Mouse (Mus musculus) heart, embryonic 13.5 days (tissue): ENCODE data around the gene Tmem135. TPM values are rescaled to one million over a fixed set of nuclear protein-coding genes. Genes with fewer than 3 reads are reported as not detected.
"Not testable (repeated sequence)": the region's sequence is repeated elsewhere in the genome, so short reads cannot be mapped to it uniquely, and the experiment has no call there.

Source experiments
- ATAC-seq: fragments of 200-750 bp; cut with Nextera tagmentation; 2 replicates; pipeline ENCODE4 v1.8.0; 2017; ENCODE audit warnings: moderate TSS enrichment; ENCODE audit not compliant: insufficient number of reproducible peaks, low FRiP score, low TSS enrichment; ENCODE audit errors: extremely low read depth
- H3K27ac ChIP-seq: fragments of 300-500 bp; sonication (generic); replicated peaks from 2 replicates; pipeline ENCODE4 v1.5.1; 2015; ENCODE audit warnings: moderate library complexity, mild to moderate bottlenecking, inconsistent platforms
- H3K27me3 ChIP-seq: fragments of 300-500 bp; sonication (generic); replicated peaks from 2 replicates; pipeline ENCODE4 v1.6.1; 2015; ENCODE audit warnings: mild to moderate bottlenecking, inconsistent platforms
- H3K36me3 ChIP-seq: fragments of 300-500 bp; sonication (generic); 2 replicates; pipeline ENCODE4 v1.6.1; 2015; ENCODE audit warnings: mild to moderate bottlenecking, inconsistent platforms
- H3K4me1 ChIP-seq: fragments of 300-500 bp; sonication (generic); 2 replicates; pipeline ENCODE4 v1.6.1; 2015; ENCODE audit warnings: inconsistent platforms
- H3K4me2 ChIP-seq: fragments of 300-500 bp; sonication (generic); 2 replicates; pipeline ENCODE4 v1.6.1; 2015; ENCODE audit warnings: inconsistent platforms, mild to moderate bottlenecking, moderate library complexity
- H3K4me3 ChIP-seq: fragments of 300-500 bp; sonication (generic); 2 replicates; pipeline ENCODE4 v1.5.1; 2015; ENCODE audit warnings: moderate library complexity, mild to moderate bottlenecking, inconsistent platforms
- H3K9ac ChIP-seq: fragments of 300-500 bp; sonication (generic); 2 replicates; pipeline ENCODE4 v1.6.1; 2015; ENCODE audit warnings: inconsistent platforms, mild to moderate bottlenecking, moderate library complexity
- H3K9me3 ChIP-seq: fragments of 300-500 bp; sonication (generic); 2 replicates; pipeline ENCODE4 v1.6.1; 2016; ENCODE audit warnings: inconsistent platforms
- WGBS: fragments of 180-500 bp; shearing (Covaris S2); methylation state at CpG from one replicate; pipeline ENCODE4 v1.1.7; 2015; ENCODE audit warnings: mixed read lengths; 5-methylcytosine and 5-hydroxymethylcytosine counted together
- polyA plus RNA-seq: library from polyadenylated mRNA; unstranded; fragments of >200 nt; fragmentation: Nextera tagmentation; extraction: Ambion mirVana; gene quantifications from 2 replicates; pipeline ENCODE4 v1.2.1, GENCODE M21; 2015

Gene Tmem135
- polyA plus RNA-seq, 1 experiment from 2014 or later, result 21.7 TPM

GRCm38 (mm10) chr7:89339808-89340207, 64.2 kb downstream of the Tmem135 start:
- WGBS, result 67% methylated on average over 1 of the region's 1 CpGs
- Histone ChIP-seq H3K27me3 (no peaks in the 10 kb centered on the region), H3K4me3 (no peak overlapping the region), H3K9ac (peak overlapping the region; percentile 90; the same call in 1 of the 2 replicates), H3K4me2 (no peak overlapping the region), H3K9me3 (no peaks in the 10 kb centered on the region), H3K4me1 (peaks cover 36% of the 10 kb centered on the region), H3K36me3 (no peaks in the 10 kb centered on the region), H3K27ac (no peak overlapping the region)
- no peak for ATAC-seq

GRCm38 (mm10) chr7:89339142-89339435, 64.9 kb downstream of the Tmem135 start:
- H3K27ac ChIP-seq, result peak overlapping the region; percentile 51
- H3K9ac ChIP-seq, result peak overlapping the region; percentile 90
- H3K4me2 ChIP-seq, result peak overlapping the region; percentile 90
- H3K36me3 ChIP-seq, result no peaks in the 10 kb centered on the region
- no peaks in the 10 kb centered on the region for H3K9me3 ChIP-seq
- H3K27me3 ChIP-seq, result no peaks in the 10 kb centered on the region
- peak; percentile 24; the same call in 1 of the 2 replicates for ATAC-seq
- H3K4me1 ChIP-seq, result peaks cover 36% of the 10 kb centered on the region
- H3K4me3 ChIP-seq, result peak overlapping the region; percentile 85

DNA sequence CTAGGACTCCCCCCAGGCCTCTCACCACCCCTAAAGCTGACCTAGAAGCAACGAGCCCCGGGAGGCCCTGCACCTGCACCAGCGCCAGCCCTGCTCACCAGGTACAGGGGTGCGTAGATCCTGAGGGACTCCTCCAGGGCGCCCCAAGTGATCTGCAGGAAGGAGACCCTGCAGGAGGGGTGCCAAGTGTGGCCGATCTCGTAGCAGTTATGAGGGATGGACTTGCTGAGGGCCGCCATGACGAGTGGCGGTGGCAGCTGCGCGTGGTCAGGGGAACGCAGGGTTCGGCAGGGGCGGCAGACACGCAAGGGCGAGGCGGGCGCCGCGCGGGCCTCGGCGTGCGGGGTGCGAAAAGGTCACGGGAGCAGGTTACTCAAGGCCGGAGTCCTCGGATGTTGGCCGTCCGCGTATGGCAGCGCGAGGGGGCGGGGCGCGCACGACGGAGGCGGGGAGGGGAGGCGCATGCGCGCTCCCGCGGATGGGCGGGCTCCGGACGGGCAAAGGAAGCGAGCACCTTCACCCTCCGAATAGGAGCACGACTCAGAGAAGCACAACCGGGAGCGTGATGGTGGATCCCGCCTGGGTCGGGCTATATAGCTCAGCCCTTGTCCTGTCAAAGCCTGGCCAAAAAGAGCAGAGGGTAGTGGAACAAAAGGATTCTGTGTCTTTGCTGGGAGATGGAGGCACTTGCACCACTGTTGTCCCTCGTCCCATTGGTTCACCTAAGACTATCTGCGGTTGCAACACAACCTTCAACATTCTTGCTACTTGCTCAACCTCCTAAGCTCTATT, 65.5 kb downstream of the Tmem135 start:
- WGBS, result under 1% methylated on average over 57 of the region's 57 CpGs
- H3K27me3 ChIP-seq, result no peaks in the 10 kb centered on the region
- H3K9ac ChIP-seq, result peak overlapping the region; percentile 90
- no peaks in the 10 kb centered on the region for H3K9me3 ChIP-seq
- H3K4me2 ChIP-seq, result peak overlapping the region; percentile 90
- peaks cover 36% of the 10 kb centered on the region for H3K4me1 ChIP-seq
- peak overlapping the region; percentile 85 for H3K4me3 ChIP-seq
- peak; percentile 87 for ATAC-seq
- H3K27ac ChIP-seq, result peak overlapping the region; percentile 70
- H3K36me3 ChIP-seq, result no peaks in the 10 kb centered on the region

- 21% methylated on average over 10 of the region's 10 CpGs for WGBS
- ATAC-seq, result no peak; the same call in 1 of the 2 replicates
- H3K9me3 ChIP-seq, result no peaks in the 10 kb centered on the region
Measured at GRCm38 (mm10) chr7:89337711-89338349, 66.2 kb downstream of the Tmem135 start.

GRCm38 (mm10) chr7:89336434-89336833, 67.6 kb downstream of the Tmem135 start:
- WGBS, result 26% methylated on average over 1 of the region's 1 CpGs
- no peaks in the 10 kb centered on the region for H3K36me3 ChIP-seq
- no peak overlapping the region for H3K4me3 ChIP-seq
- H3K4me1 ChIP-seq, result peaks cover 36% of the 10 kb centered on the region
- H3K27me3 ChIP-seq, result no peaks in the 10 kb centered on the region
- H3K9ac ChIP-seq, result no peak overlapping the region
- no peaks in the 10 kb centered on the region for H3K9me3 ChIP-seq
- peak overlapping the region; percentile 90 for H3K4me2 ChIP-seq
- no peak overlapping the region for H3K27ac ChIP-seq
- no peak for ATAC-seq

More at GRCm38 (mm10) chr7:89337711-89338349, 66.2 kb downstream of the Tmem135 start:
- H3K27ac ChIP-seq, result peak overlapping the region; percentile 70
- no peaks in the 10 kb centered on the region for H3K27me3 ChIP-seq
- H3K36me3 ChIP-seq, result no peaks in the 10 kb centered on the region
- H3K4me2 ChIP-seq, result peak overlapping the region; percentile 90
- H3K4me1 ChIP-seq, result peaks cover 36% of the 10 kb centered on the region
- H3K9ac ChIP-seq, result peak overlapping the region; percentile 90
- H3K4me3 ChIP-seq, result peak overlapping the region; percentile 85

DNA sequence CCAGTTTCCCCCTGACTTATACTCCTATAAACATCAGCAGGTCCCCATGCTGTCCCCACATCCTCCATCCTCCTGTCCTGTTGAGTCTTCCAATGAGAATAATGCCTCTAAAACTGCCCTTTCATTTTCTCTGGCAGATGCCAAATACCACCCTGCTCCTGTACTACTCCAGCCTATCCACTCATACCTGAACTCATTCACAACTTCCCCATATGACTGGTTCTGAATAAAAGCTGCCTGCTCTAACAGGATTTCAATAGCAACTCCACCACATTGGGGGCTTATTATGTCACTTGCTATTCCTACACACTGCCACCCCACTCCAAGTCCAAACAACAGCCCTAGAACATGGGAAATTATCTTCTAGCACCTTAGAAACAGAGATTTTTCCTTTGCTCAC, 68.7 kb downstream of the Tmem135 start:
- Histone ChIP-seq H3K9ac (no peak overlapping the region), H3K4me1 (peaks cover 36% of the 10 kb centered on the region), H3K4me2 (no peak overlapping the region), H3K4me3 (no peak overlapping the region), H3K36me3 (peaks cover 6% of the 10 kb centered on the region; the same call in 1 of the 2 replicates), H3K27me3 (no peaks in the 10 kb centered on the region), H3K9me3 (no peaks in the 10 kb centered on the region), H3K27ac (no peak overlapping the region)
- ATAC-seq, result no peak

DNA sequence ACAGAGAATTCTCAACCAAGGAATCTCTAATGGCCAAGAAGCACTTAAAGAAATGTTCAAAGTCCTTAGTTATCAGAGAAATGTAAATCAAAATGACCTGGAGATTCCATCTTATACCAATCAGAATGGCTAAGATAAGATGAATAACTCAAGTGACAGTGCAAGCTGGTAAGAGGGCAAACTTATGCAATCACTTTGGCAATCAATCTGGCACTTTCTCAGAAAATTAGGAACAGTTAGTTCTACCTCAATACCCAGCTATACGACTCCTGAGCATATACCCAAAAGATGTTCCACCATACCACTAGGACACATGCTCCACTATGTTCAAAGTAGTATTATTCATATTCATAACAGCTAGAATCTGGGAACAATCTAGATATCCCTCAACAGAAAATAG, 74.1 kb downstream of the Tmem135 start:
- no peaks in the 10 kb centered on the region for H3K9me3 ChIP-seq
- WGBS, result 76% methylated on average over 1 of the region's 1 CpGs
- no peak overlapping the region for H3K9ac ChIP-seq
- H3K27ac ChIP-seq, result no peak overlapping the region
- H3K36me3 ChIP-seq, result peaks cover 6% of the 10 kb centered on the region; the same call in 1 of the 2 replicates
- peaks cover 18% of the 10 kb centered on the region for H3K4me1 ChIP-seq
- H3K4me3 ChIP-seq, result no peak overlapping the region
- ATAC-seq, result no peak
- H3K4me2 ChIP-seq, result no peak overlapping the region
- H3K27me3 ChIP-seq, result no peaks in the 10 kb centered on the region

- Histone ChIP-seq H3K4me1 (peaks cover 21% of the 10 kb centered on the region), H3K27me3 (no peaks in the 10 kb centered on the region), H3K4me3 (no peak overlapping the region), H3K9me3 (no peaks in the 10 kb centered on the region), H3K4me2 (no peak overlapping the region), H3K36me3 (peaks cover 6% of the 10 kb centered on the region; the same call in 1 of the 2 replicates), H3K27ac (no peak overlapping the region), H3K9ac (no peak overlapping the region)
- ATAC-seq, result no peak
- whole genome bisulfite sequencing, result 70% methylated on average over 5 of the region's 5 CpGs
Measured at GRCm38 (mm10) chr7:89327731-89328130, 76.3 kb downstream of the Tmem135 start.

DNA sequence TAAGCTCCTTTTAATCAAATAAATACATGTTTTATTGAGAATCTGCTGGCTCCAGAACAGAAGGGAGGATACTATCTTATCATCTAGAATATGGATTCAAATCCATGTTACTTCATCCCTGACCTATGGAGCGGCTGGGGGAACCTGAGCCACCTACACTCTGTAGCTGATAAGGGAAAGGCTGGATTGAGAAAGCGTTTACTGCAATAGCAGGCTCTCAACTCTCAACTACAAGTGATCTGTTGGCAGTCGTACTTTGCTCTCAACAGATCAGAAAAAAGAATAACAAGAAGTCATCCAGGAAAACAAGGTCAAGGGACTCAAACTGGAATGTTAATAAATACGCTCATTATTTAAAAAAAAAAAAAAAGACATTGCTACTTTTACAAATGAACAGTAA, 77.3 kb downstream of the Tmem135 start:
- H3K9ac ChIP-seq, result no peak overlapping the region
- H3K4me3 ChIP-seq, result no peak overlapping the region
- peaks cover 21% of the 10 kb centered on the region for H3K4me1 ChIP-seq
- H3K36me3 ChIP-seq, result peaks cover 6% of the 10 kb centered on the region; the same call in 1 of the 2 replicates
- 27% methylated on average over 4 of the region's 4 CpGs for WGBS
- no peaks in the 10 kb centered on the region for H3K27me3 ChIP-seq
- ATAC-seq, result no peak
- H3K9me3 ChIP-seq, result no peaks in the 10 kb centered on the region
- H3K27ac ChIP-seq, result no peak overlapping the region
- H3K4me2 ChIP-seq, result no peak overlapping the region

GRCm38 (mm10) chr7:89326202-89326601, 77.8 kb downstream of the Tmem135 start:
- Histone ChIP-seq H3K27ac (no peak overlapping the region), H3K4me2 (peak overlapping the region; percentile 32; the same call in 1 of the 2 replicates), H3K27me3 (no peaks in the 10 kb centered on the region), H3K4me1 (peaks cover 21% of the 10 kb centered on the region), H3K36me3 (peaks cover 6% of the 10 kb centered on the region; the same call in 1 of the 2 replicates), H3K9ac (no peak overlapping the region), H3K4me3 (no peak overlapping the region), H3K9me3 (no peaks in the 10 kb centered on the region)
- WGBS, result 24% methylated on average over 5 of the region's 5 CpGs
- no peak for ATAC-seq

GRCm38 (mm10) chr7:89322741-89323140, 81.3 kb downstream of the Tmem135 start:
- not testable (repeated sequence) for H3K4me2 ChIP-seq, H3K27ac ChIP-seq, ATAC-seq, H3K27me3 ChIP-seq, H3K36me3 ChIP-seq, H3K4me3 ChIP-seq, H3K9me3 ChIP-seq, H3K9ac ChIP-seq
- peaks cover 16% of the 10 kb centered on the region for H3K4me1 ChIP-seq
- 90% methylated on average over 4 of the region's 4 CpGs for WGBS
